Mouse (Mus musculus) yolk sac, embryonic 10.5 days (tissue): ENCODE measurements around the gene Edc4.

Experiments
- DNase-seq: peaks from one replicate; pipeline ENCODE4 v3.0.0-alpha.2; 2017; ENCODE audit warnings: low spot score

The Edc4 gene

DNA sequence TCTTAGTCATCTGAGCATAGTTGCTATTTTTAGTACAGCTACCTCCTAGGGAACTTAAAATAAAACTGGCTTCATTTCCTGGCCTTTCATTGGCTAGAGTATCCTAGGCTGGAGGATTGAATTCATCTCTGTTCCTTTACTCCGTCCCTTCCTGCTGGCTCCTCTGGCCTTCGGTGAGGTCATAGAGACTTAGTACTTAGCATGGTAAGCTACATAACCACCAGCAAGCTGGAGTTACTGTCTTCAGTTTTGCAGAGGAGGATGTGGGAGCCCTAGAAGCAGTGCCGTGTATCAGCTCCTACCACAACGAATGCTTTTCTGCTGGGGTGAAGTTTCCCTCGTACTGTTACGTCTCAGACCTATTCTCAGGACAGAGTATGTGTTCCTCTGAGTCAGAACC, 6.4 kb upstream of the Edc4 start:
- no peak for DNase-seq

DNA sequence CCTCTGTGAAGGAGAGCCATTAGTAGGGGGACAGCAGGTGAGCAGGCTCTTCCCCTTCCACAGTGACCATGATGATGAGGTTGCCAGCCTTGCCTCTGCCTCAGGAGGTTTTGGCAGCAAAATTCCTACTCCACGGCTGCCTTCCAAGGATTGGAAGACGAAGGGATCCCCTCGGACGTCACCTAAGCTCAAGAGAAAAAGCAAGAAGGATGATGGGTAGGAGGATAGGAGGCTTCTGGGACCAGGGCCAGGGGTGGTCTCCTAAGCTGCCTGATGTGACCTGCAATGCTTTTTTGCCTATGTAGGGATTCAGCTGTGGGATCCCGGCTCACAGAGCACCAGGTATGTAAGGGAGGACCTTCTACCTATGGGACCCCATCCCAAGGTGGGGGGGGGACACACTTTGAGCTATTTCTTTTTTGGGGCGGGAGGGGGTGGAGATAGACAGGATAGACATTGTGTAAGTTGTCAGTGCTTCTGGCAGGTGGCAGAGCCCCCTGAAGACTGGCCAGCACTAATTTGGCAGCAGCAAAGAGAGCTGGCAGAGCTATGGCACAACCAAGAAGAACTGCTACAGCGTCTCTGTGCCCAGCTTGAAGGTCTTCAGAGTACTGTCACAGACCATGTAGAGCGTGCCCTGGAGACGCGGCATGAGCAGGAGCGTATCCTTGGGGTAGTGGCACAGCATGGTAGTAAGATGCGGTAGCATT, 9.2 kb downstream of the Edc4 start:
- no peak for DNase-seq

- DNase-seq: no peak
Observed at GRCm38 (mm10) chr8:105890870-105891269, 10.2 kb downstream of the Edc4 start.

DNA sequence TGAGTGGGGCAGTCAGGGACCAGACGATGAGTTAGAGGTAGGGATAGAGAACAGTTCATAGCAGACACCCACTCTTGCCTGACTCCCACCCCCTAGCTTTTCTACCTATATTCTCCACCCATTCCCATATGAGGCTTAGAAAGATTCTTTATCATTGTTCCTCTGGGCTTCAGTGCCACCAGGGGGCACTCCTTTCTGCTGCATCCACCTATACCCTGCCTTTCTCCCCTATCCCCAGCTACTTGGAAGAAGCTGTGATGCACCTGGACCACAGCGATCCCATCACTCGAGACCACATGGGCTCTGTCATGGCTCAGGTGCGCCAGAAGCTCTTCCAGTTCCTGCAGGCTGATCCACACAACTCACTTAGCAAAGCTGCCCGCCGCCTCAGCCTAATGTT, 11.8 kb downstream of the Edc4 start:
- no peak for DNase-seq

GRCm38 (mm10) chr8:105893339-105893738, 12.7 kb downstream of the Edc4 start, which contains the start of gene Nrn1l:
TSS of gene Nrn1l (plus strand) at chr8:105893567.
- DNase-seq: peak; percentile 40

- no peak for DNase-seq
Observed at GRCm38 (mm10) chr8:105897801-105898480, 17.3 kb downstream of the Edc4 start.

- DNase-seq: peak; percentile 95
Observed at GRCm38 (mm10) chr8:105900180-105900940, 19.7 kb downstream of the Edc4 start, which contains the start of gene Pskh1. TSS of gene Pskh1 (plus strand) at chr8:105900441.

GRCm38 (mm10) chr8:105900941-105901616, 20.4 kb downstream of the Edc4 start:
- DNase-seq: no peak

DNA sequence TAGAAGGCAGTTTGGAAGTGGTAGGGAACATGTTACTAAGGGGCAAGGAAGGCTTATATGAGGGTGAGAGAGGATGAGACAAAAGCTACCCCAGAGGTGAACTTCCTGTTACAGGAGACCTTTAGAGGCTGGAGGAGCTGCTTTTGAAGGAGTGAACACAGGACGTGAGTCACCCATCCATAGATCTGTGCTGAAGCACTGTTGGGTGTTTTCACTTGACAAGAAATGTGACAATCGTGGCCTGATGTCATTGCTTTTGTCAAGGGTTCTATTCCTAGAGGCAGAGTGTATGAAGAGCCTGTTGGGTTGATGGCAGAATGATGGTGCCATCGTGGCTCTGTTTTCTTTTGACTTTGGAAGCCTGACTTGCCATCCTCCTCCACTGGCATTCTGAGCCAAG, 38.7 kb downstream of the Edc4 start:
- DNase-seq: no peak

DNA sequence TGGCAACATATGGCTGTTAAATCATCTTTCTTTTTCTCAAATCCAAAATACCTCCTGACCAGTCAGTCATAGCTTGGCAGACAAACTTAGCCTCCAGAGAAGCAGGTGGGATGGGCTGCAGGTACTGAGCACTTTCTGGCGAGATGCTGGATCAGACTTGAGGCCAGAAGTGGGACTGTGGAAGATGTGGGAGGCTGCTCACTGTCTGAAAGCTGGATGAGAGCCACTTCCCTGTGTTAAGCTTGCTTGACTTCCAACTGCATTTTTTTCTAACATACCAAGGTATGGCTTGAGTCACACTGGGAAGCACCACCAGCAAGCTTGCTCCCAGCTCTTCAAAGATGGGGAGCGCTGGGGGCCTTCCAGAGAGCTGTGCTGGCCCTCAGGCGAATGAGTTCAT, 44.4 kb downstream of the Edc4 start:
- DNase-seq: no peak

GRCm38 (mm10) chr8:105930602-105931001, 49.9 kb downstream of the Edc4 start:
- peak; percentile 74 for DNase-seq

- no peak for DNase-seq
Observed at GRCm38 (mm10) chr8:105931271-105931670, 50.6 kb downstream of the Edc4 start.

- DNase-seq: no peak
Observed at GRCm38 (mm10) chr8:105932525-105932924, 51.8 kb downstream of the Edc4 start.

GRCm38 (mm10) chr8:105933762-105934161, 53.1 kb downstream of the Edc4 start, which contains the start of gene Ctrl:
TSS of gene Ctrl (minus strand) at chr8:105933862.
- no peak for DNase-seq

- DNase-seq: no peak
Observed at GRCm38 (mm10) chr8:105935105-105935504, 54.4 kb downstream of the Edc4 start.

GRCm38 (mm10) chr8:105935863-105936603, 55.4 kb downstream of the Edc4 start:
- no peak for DNase-seq

GRCm38 (mm10) chr8:105936866-105937475, 56.3 kb downstream of the Edc4 start:
- DNase-seq: peak; percentile 93

DNA sequence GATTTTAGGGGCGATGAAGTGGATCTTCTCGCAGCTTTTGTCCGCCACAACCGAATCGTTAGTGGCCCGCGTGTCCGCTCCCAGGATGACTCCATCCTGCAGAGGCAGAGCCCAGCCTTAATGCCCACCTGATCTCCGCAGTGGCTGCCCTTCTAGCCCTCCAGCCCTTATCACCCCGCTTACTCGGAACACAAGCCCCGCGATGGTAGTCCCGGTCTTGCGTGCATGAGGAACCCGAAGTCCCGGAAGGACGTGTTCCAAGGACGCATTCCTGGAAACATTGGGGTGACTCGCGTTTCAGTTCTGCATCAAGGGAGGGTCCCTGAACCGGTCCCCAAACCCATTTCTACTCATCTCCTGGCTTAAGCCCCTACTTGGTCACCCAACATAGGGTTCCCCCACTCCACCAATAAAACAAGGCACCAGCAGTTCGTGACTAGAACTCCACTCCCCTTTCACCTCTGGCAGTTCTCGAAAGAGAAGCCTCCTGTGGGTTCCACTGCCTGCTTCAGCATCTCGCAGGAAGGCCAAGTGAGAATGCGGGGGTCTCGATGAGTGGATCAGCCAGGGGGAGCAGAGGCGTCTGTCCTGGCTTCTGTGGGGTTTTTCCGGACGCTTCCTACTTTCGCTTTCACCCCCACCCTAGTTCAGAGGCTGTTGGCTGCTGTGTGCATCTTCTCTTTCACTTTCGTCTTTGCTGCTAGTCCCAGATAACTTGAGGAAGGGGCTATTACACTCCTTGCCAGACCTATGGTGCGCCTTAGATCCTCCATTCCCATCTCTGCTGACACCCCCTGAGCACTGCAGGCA, 57.0 kb downstream of the Edc4 start:
- no peak for DNase-seq

GRCm38 (mm10) chr8:105938306-105938669, 57.6 kb downstream of the Edc4 start, which contains the start of gene Psmb10:
TSS of gene Psmb10 (minus strand) at chr8:105938444.
- DNase-seq: no peak

DNA sequence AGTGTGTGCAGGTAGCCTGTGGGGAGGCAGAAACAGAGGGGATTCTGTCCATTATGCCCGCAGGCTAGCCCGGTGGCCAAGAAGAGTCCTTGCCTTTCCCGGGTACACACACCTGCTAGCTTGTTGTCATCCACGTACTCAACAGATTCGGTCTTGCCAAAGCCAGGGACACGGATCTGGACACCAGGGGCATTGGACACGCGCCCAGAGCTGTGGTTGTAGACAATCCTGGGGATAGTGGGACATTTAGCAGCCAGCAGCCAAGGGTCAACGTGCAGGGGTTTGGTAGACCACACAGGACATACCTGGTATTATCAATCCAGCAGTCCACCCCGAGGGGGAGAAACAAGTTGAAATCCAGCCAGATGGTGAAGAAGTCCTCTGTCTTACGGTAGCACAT, 61.3 kb downstream of the Edc4 start:
- no peak for DNase-seq
